Mouse (Mus musculus) forebrain, embryonic 12.5 days (tissue): ENCODE results near the gene Cntrob. TPM values are rescaled to one million over a fixed set of nuclear protein-coding genes. Genes with fewer than 3 reads are reported as not detected.
A peak's percentile ranks its signal among the peaks of the same experiment; 100 is the strongest.

Experiments
- ATAC-seq: fragments of 200-750 bp; cut with Nextera tagmentation; 2 replicates; pipeline ENCODE4 v1.8.0; 2017; ENCODE audit warnings: moderate TSS enrichment; ENCODE audit not compliant: low FRiP score
- H3K27ac ChIP-seq: fragments of 300-500 bp; sonication (generic); 2 replicates; pipeline ENCODE4 v1.5.1; 2016; ENCODE audit warnings: mild to moderate bottlenecking
- H3K27me3 ChIP-seq: fragments of 300-500 bp; sonication (generic); 2 replicates; pipeline ENCODE4 v1.6.1; 2016; ENCODE audit warnings: mild to moderate bottlenecking
- H3K36me3 ChIP-seq: fragments of 300-500 bp; sonication (generic); replicated peaks from 2 replicates; pipeline ENCODE4 v1.6.1; 2016; ENCODE audit warnings: mild to moderate bottlenecking
- H3K4me1 ChIP-seq: fragments of 300-500 bp; sonication (generic); 2 replicates; pipeline ENCODE4 v1.6.1; 2016
- H3K4me2 ChIP-seq: fragments of 300-500 bp; sonication (generic); 2 replicates; pipeline ENCODE4 v1.6.1; 2016; ENCODE audit warnings: mild to moderate bottlenecking, moderate library complexity
- H3K4me3 ChIP-seq: fragments of 300-500 bp; sonication (generic); replicated peaks from 2 replicates; pipeline ENCODE4 v1.5.1; 2016; ENCODE audit warnings: mild to moderate bottlenecking
- H3K9ac ChIP-seq: fragments of 300-500 bp; sonication (generic); 2 replicates; pipeline ENCODE4 v1.6.1; 2016; ENCODE audit warnings: mild to moderate bottlenecking
- H3K9me3 ChIP-seq: fragments of 300-500 bp; sonication (generic); 2 replicates; pipeline ENCODE4 v1.6.1; 2016
- WGBS: fragments of 180-500 bp; shearing (Covaris S2); methylation state at CpG from one replicate; pipeline ENCODE4 v1.1.7; 2016; 5-methylcytosine and 5-hydroxymethylcytosine counted together
- polyA plus RNA-seq: library from polyadenylated mRNA; unstranded; fragments of >200 nt; fragmentation: Nextera tagmentation; extraction: Ambion mirVana; gene quantifications from 2 replicates; pipeline ENCODE4 v1.2.1, GENCODE M21; 2016

The Cntrob gene
- polyA plus RNA-seq, 1 experiment from 2014 or later: 49.0 TPM

- peaks cover 8% of the 10 kb centered on the region for H3K4me1 ChIP-seq
- H3K4me2 ChIP-seq: no peak overlapping the region
- 0 out of 2 replicates have a peak overlapping the region, but pooled peaks have one; percentile 5 for H3K27ac ChIP-seq
Measured at GRCm38 (mm10) chr11:69253131-69253530, 70.4 kb downstream of the Cntrob start.

GRCm38 (mm10) chr11:69251953-69252352 is 71.6 kb downstream of the Cntrob start:
- H3K4me1 ChIP-seq: peaks cover 8% of the 10 kb centered on the region
- no peak overlapping the region for H3K27ac ChIP-seq
- peaks cover 8% of the 10 kb centered on the region for H3K27me3 ChIP-seq
- WGBS: 83% methylated on average over 7 of the region's 7 CpGs
- H3K36me3 ChIP-seq: no peaks in the 10 kb centered on the region
- no peak overlapping the region for H3K4me2 ChIP-seq
- H3K4me3 ChIP-seq: no peak overlapping the region
- H3K9me3 ChIP-seq: no peaks in the 10 kb centered on the region
- ATAC-seq: no peak
- H3K9ac ChIP-seq: no peak overlapping the region

More at GRCm38 (mm10) chr11:69253131-69253530, 70.4 kb downstream of the Cntrob start:
- Histone ChIP-seq H3K36me3 (no peaks in the 10 kb centered on the region), H3K27me3 (no peaks in the 10 kb centered on the region), H3K9ac (no peak overlapping the region), H3K4me3 (no peak overlapping the region), H3K9me3 (no peaks in the 10 kb centered on the region)
- 52% methylated on average over 9 of the region's 9 CpGs for WGBS
- no peak for ATAC-seq

GRCm38 (mm10) chr11:69251135-69251842 is 72.3 kb downstream of the Cntrob start:
- 67% methylated on average over 14 of the region's 14 CpGs for WGBS
- H3K27ac ChIP-seq: no peak overlapping the region
- peaks cover 9% of the 10 kb centered on the region for H3K27me3 ChIP-seq
- H3K36me3 ChIP-seq: no peaks in the 10 kb centered on the region
- H3K9me3 ChIP-seq: no peaks in the 10 kb centered on the region
- H3K4me2 ChIP-seq: no peak overlapping the region
- H3K4me1 ChIP-seq: peaks cover 8% of the 10 kb centered on the region
- no peak overlapping the region for H3K9ac ChIP-seq
- ATAC-seq: no peak
- H3K4me3 ChIP-seq: no peak overlapping the region

- Histone ChIP-seq H3K4me1 (peaks cover 11% of the 10 kb centered on the region), H3K4me3 (no peak overlapping the region), H3K27ac (no peak overlapping the region), H3K4me2 (no peak overlapping the region), H3K9ac (no peak overlapping the region), H3K27me3 (peaks cover 9% of the 10 kb centered on the region), H3K9me3 (no peaks in the 10 kb centered on the region), H3K36me3 (no peaks in the 10 kb centered on the region)
- 79% methylated on average over 5 of the region's 5 CpGs for WGBS
- ATAC-seq: no peak
Measured at GRCm38 (mm10) chr11:69250106-69250505, 73.5 kb downstream of the Cntrob start.

Other genes with a start within 250 kb of the Cntrob start
- gene Vamp2, start 235.3 kb downstream of the Cntrob start, polyA plus RNA-seq: 103 and 121 TPM in 2 replicates
- 7.8 and 12.3 TPM in 2 replicates for gene Per1, start 228.6 kb downstream of the Cntrob start, polyA plus RNA-seq
- gene Hes7, start 203.4 kb downstream of the Cntrob start, polyA plus RNA-seq: 0.31 and 0.43 TPM in 2 replicates
- 0.11 TPM in 1 of 2 replicates, not detected in the other for gene 9130213A22Rik, start 201.2 kb downstream of the Cntrob start, polyA plus RNA-seq
- 0.19 and 0.55 TPM in 2 replicates for gene Aloxe3, start 197.9 kb downstream of the Cntrob start, polyA plus RNA-seq
- gene Alox12b, start 166.8 kb downstream of the Cntrob start, polyA plus RNA-seq: not detected in 2 replicates
- not detected in 2 replicates for gene Alox8, start 125.9 kb downstream of the Cntrob start, polyA plus RNA-seq
- 0.17 and 0.19 TPM in 2 replicates for gene Gucy2e, start 86.7 kb downstream of the Cntrob start, polyA plus RNA-seq
- 185 and 192 TPM in 2 replicates for gene Trappc1, start 205 bp upstream of the Cntrob start, polyA plus RNA-seq
- gene Kcnab3, start 2.5 kb upstream of the Cntrob start, polyA plus RNA-seq: 5.1 and 5.5 TPM in 2 replicates
- 44.8 and 46.3 TPM in 2 replicates for gene Rnf227, start 16.7 kb upstream of the Cntrob start, polyA plus RNA-seq
- 94.3 and 98.3 TPM in 2 replicates for gene Chd3, start 45.6 kb upstream of the Cntrob start, polyA plus RNA-seq
- gene Naa38, start 71.7 kb upstream of the Cntrob start, polyA plus RNA-seq: 91.7 and 103 TPM in 2 replicates
- 55.0 and 60.9 TPM in 2 replicates for gene Cyb5d1, start 71.9 kb upstream of the Cntrob start, polyA plus RNA-seq
- gene Tmem88, start 74.5 kb upstream of the Cntrob start, polyA plus RNA-seq: 9.1 and 11.2 TPM in 2 replicates
- 50.8 and 53.3 TPM in 2 replicates for gene Kdm6b, start 89.9 kb upstream of the Cntrob start, polyA plus RNA-seq
- gene Dnah2, start 225.3 kb upstream of the Cntrob start, polyA plus RNA-seq: 1.7 and 2.1 TPM in 2 replicates
- 63.7 and 72.7 TPM in 2 replicates for gene Efnb3, start 236.4 kb upstream of the Cntrob start, polyA plus RNA-seq